Mouse (Mus musculus): ENCODE measurements at regions not wholly inside any gene's neighbourhood (a gene's known extent, or its start where the extent isn't known, plus 50 kb on each side); places are given as distances from the start of the nearest gene placed in this dataset.

DNA sequence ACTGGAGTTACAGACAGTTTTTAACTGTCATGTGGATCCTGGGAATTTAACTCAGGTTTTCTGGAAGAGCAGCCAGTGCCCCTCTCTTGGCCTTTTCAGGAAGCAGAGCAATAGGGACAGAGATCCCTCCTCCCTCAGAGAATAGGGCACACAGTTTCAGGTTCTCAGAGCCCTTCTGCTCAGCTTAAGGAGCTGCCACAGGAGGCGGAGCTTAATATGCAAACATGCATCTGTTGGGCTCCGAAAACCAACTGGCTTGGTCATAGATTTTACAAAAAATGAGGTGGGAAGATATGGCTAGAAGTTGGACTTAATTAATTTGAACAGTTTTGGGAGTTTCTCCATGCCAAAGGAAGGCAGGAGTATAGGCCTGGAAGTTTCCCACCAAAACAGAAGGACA, 61.9 kb upstream of the Znrf2 start:
- Histone ChIP-seq H3K9ac (ENCODE audit: control insufficient read depth, low read depth, low read length, poor library complexity, severe bottlenecking) (no peak overlapping the region), H3K4me1 (ENCODE audit: control insufficient read depth in 1 of 2, insufficient read depth in 2 of 2, low read length in 2 of 2) (peaks cover 0 to 3% of the 10 kb centered on the region in 2 experiments; a peak in 3 of 4 replicates)
- TF ChIP-seq NELFE (IDR thresholded peaks at IDR 0.05; ENCODE audit: low read depth, low read length) (no peak), ZMIZ1 (IDR thresholded peaks at IDR 0.05; ENCODE audit: low read depth, low read length) (no peak), POLR2AphosphoS2 (IDR thresholded peaks at IDR 0.05; ENCODE audit: low read length) (no peak), ZC3H11A (IDR thresholded peaks at IDR 0.05; ENCODE audit: low read depth, low read length) (no peak), HCFC1 (IDR thresholded peaks at IDR 0.05; ENCODE audit: low read depth, low read length) (no peak), E2F4 (IDR thresholded peaks at IDR 0.05; ENCODE audit: borderline replicate concordance, low read depth, low read length) (no peak), TBP (IDR thresholded peaks at IDR 0.05; ENCODE audit: low read depth, low read length) (no peak), GATA1 (IDR thresholded peaks at IDR 0.05; ENCODE audit: low read depth, low read length) (no peak), RCOR1 (IDR thresholded peaks at IDR 0.05; ENCODE audit: low read depth, low read length) (no peak), USF2 (IDR thresholded peaks at IDR 0.05; ENCODE audit: borderline replicate concordance in 1 of 2, insufficient read depth in 1 of 2, low read depth in 1 of 2, low read length in 2 of 2) (no peak)

GRCm38 (mm10) chr6:54757511-54757911, 59.2 kb upstream of the Znrf2 start:
- TF ChIP-seq POLR2AphosphoS5 (IDR thresholded peaks at IDR 0.05; ENCODE audit: borderline replicate concordance, low read depth, low read length) (no peak), TBP (IDR thresholded peaks at IDR 0.05; ENCODE audit: low read depth, low read length) (no peak), MYC (IDR thresholded peaks at IDR 0.05; ENCODE audit: low read depth, low read length) (no peak), ZMIZ1 (IDR thresholded peaks at IDR 0.05; ENCODE audit: low read depth, low read length) (no peak), ZC3H11A (IDR thresholded peaks at IDR 0.05; ENCODE audit: low read depth, low read length) (no peak), NRF1 (IDR thresholded peaks at IDR 0.05; ENCODE audit: insufficient read depth, low read depth, low read length, poor library complexity, severe bottlenecking) (no peak), ELF1 (IDR thresholded peaks at IDR 0.05; ENCODE audit: low read depth, low read length) (no peak), CHD2 (IDR thresholded peaks at IDR 0.05; ENCODE audit: low read length) (no peak), ZKSCAN1 (IDR thresholded peaks at IDR 0.05; ENCODE audit: low read depth, low read length) (no peak), MXI1 (IDR thresholded peaks at IDR 0.05; ENCODE audit: low read depth, low read length) (no peak), POLR2A (IDR thresholded peaks at IDR 0.05; ENCODE audit: control insufficient read depth in 1 of 2, insufficient read depth in 1 of 2, low read depth in 1 of 2, low read length in 2 of 2, poor library complexity in 1 of 2) (no peak), ZNF384 (IDR thresholded peaks at IDR 0.05; ENCODE audit: low read depth, low read length) (no peak), TAL1 (IDR thresholded peaks at IDR 0.05; ENCODE audit: low read length) (no peak), NELFE (IDR thresholded peaks at IDR 0.05; ENCODE audit: low read depth, low read length) (no peak), MEF2A (IDR thresholded peaks at IDR 0.05; ENCODE audit: extremely low read depth, insufficient replicate concordance, low read depth, low read length, poor library complexity, severe bottlenecking) (no peak), BHLHE40 (IDR thresholded peaks at IDR 0.05; ENCODE audit: borderline replicate concordance, low read depth, low read length) (no peak)
- no peak overlapping the region for H3K9ac ChIP-seq (ENCODE audit: control insufficient read depth, low read depth, low read length, poor library complexity, severe bottlenecking)
- no peak overlapping the region for H3K27ac ChIP-seq (ENCODE audit: control insufficient read depth, low read depth, low read length)
- peaks cover 0 to 2% of the 10 kb centered on the region in 2 experiments; a peak in 1 of 4 replicates for H3K36me3 ChIP-seq (ENCODE audit: control insufficient read depth in 1 of 2, insufficient read depth in 2 of 2, low read length in 2 of 2)
- H3K4me3 ChIP-seq (ENCODE audit: control insufficient read depth in 1 of 2, insufficient read depth in 1 of 2, low read depth in 2 of 2, low read length in 2 of 2) = no peak overlapping the region
- no peaks in the 10 kb centered on the region for H3K79me2 ChIP-seq (ENCODE audit: control insufficient read depth, insufficient read depth, low read length, poor library complexity)
- peaks cover 0 to 8% of the 10 kb centered on the region in 2 experiments; a peak in 2 of 4 replicates for H3K4me1 ChIP-seq (ENCODE audit: control insufficient read depth in 1 of 2, insufficient read depth in 2 of 2, low read length in 2 of 2)
- no peak for DNase-seq (ENCODE audit: low read depth, low spot score)
- no peaks in the 10 kb centered on the region for H3K9me3 ChIP-seq (replicated peaks; ENCODE audit: insufficient read depth, low read length)
- no peaks in the 10 kb centered on the region for H3K27me3 ChIP-seq (ENCODE audit: control insufficient read depth in 1 of 2, insufficient read depth in 2 of 2, low read length in 2 of 2)

More for the DNA sequence above, 61.9 kb upstream of the Znrf2 start:
- H3K27me3 ChIP-seq (ENCODE audit: control insufficient read depth in 1 of 2, insufficient read depth in 2 of 2, low read length in 2 of 2) = no peaks in the 10 kb centered on the region
- H3K4me3 ChIP-seq (ENCODE audit: control insufficient read depth in 1 of 2, insufficient read depth in 1 of 2, low read depth in 2 of 2, low read length in 2 of 2) = no peak overlapping the region
- no peaks in the 10 kb centered on the region for H3K79me2 ChIP-seq (ENCODE audit: control insufficient read depth, insufficient read depth, low read length, poor library complexity)
- DNase-seq (ENCODE audit: low read depth, low spot score) = no peak
- H3K36me3 ChIP-seq (ENCODE audit: control insufficient read depth in 1 of 2, insufficient read depth in 2 of 2, low read length in 2 of 2) = no peaks in the 10 kb centered on the region; a peak in 1 of 4 replicates
- no peaks in the 10 kb centered on the region for H3K9me3 ChIP-seq (replicated peaks; ENCODE audit: insufficient read depth, low read length)
- no peak overlapping the region for H3K27ac ChIP-seq (ENCODE audit: control insufficient read depth, low read depth, low read length)
